In the genomic region with DNA sequence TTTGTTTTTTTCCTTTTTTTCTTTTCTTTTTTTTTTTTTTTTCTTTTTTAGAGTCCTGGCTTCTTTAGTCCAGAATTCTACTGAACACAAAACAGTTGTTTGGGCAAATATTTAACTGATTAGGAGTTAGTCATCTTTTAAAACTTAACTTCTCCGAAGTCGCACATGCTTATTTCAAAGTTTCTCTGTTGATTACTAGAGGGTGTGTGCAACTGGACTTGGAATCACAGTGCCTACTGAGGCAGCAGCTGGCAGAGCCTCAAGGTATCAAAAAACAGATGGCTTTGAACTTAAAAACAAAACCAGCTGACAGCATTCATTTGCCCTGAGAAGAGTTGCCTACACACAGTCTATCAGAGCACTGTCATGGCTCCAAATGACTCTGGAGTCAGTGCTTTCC, we compare ENCODE assay signal across 21 mouse cellular contexts.
A peak's percentile ranks its signal among the peaks of the same experiment; 100 is the strongest.
DNase-seq lines count a peak whose midpoint lies in the region; ATAC-seq lines count a peak whose summit lies in the region.
"Had no signal": no experiment of that assay in that cellular context is flagged by ENCODE, and none has a peak within 500 bp of the region (broad histone marks: within the 10 kb centered on the region; RNA-seq: fewer than 3 reads in every experiment).

No protein-coding gene starts in this region.

- H3K4me2 ChIP-seq in kidney, embryonic 16.5 days (replicated peaks; ENCODE audit: low read depth, low read length), result no peak overlapping the region
- H3K4me2 ChIP-seq in midbrain, embryonic 11.5 days, result no peak overlapping the region
- no peak overlapping the region for H3K4me2 ChIP-seq in midbrain, embryonic 15.5 days
- H3K4me2 ChIP-seq: embryonic facial prominence, embryonic 12.5 days; embryonic facial prominence, embryonic 15.5 days; heart, embryonic 11.5 days; hindbrain, embryonic 12.5 days had no signal

- no peak overlapping the region for H3K4me3 ChIP-seq in kidney, embryonic 16.5 days (ENCODE audit: low read length)
- no peak overlapping the region for H3K4me3 ChIP-seq in midbrain, embryonic 11.5 days (ENCODE audit: low read depth, low read length)
- H3K4me3 ChIP-seq in midbrain, embryonic 15.5 days, result no peak overlapping the region
- H3K4me3 ChIP-seq: embryonic facial prominence, embryonic 12.5 days; embryonic facial prominence, embryonic 15.5 days; gastrocnemius, adult 2 months; hindbrain, embryonic 12.5 days had no signal

- H3K36me3 ChIP-seq in kidney, embryonic 16.5 days (ENCODE audit: insufficient read depth, low read length), result 0 out of 2 replicates have a peak, but pooled peaks cover 8% of the 10 kb centered on the region
- H3K36me3 ChIP-seq in midbrain, embryonic 11.5 days (ENCODE audit: control insufficient read depth, insufficient read depth, low read length), result no peaks in the 10 kb centered on the region
- H3K36me3 ChIP-seq in midbrain, embryonic 15.5 days (replicated peaks), result peaks cover 6% of the 10 kb centered on the region; the same call in 1 of the 2 replicates
- H3K36me3 ChIP-seq: embryonic facial prominence, embryonic 15.5 days had no signal

- no peak; the same call in 1 of the 2 replicates for ATAC-seq in kidney, embryonic 16.5 days (ENCODE audit: low FRiP score, low TSS enrichment)
- ATAC-seq in midbrain, embryonic 11.5 days (ENCODE audit: low FRiP score), result no peak
- ATAC-seq in midbrain, embryonic 15.5 days (replicated peaks), result no peak
- ATAC-seq: CD4-positive, CD25-positive, alpha-beta regulatory T cell, adult 4 months; forebrain, embryonic 14.5 days; forebrain, postnatal 0 days had no signal

- no peaks in the 10 kb centered on the region for H3K27me3 ChIP-seq in kidney, embryonic 16.5 days (ENCODE audit: insufficient read depth, low read length)
- no peaks in the 10 kb centered on the region for H3K27me3 ChIP-seq in midbrain, embryonic 11.5 days (ENCODE audit: control insufficient read depth, insufficient read depth, low read length)
- H3K27me3 ChIP-seq in midbrain, embryonic 15.5 days (replicated peaks), result no peaks in the 10 kb centered on the region
- H3K27me3 ChIP-seq: embryonic facial prominence, embryonic 12.5 days; embryonic facial prominence, embryonic 15.5 days; hindbrain, embryonic 12.5 days had no signal

- WGBS in kidney, embryonic 16.5 days, result 76% methylated on average over 2 of the region's 2 CpGs
- 93% methylated on average over 2 of the region's 2 CpGs for WGBS in midbrain, embryonic 11.5 days
- WGBS in midbrain, embryonic 15.5 days, result 95% methylated on average over 2 of the region's 2 CpGs

- no peaks in the 10 kb centered on the region for H3K4me1 ChIP-seq in kidney, embryonic 16.5 days (ENCODE audit: insufficient read depth, low read length)
- H3K4me1 ChIP-seq in midbrain, embryonic 11.5 days (ENCODE audit: control insufficient read depth, insufficient read depth, low read length), result no peaks in the 10 kb centered on the region
- H3K4me1 ChIP-seq in midbrain, embryonic 15.5 days, result no peaks in the 10 kb centered on the region
- H3K4me1 ChIP-seq: embryonic facial prominence, embryonic 12.5 days; embryonic facial prominence, embryonic 15.5 days; hindbrain, embryonic 12.5 days had no signal

- H3K9ac ChIP-seq in kidney, embryonic 16.5 days (replicated peaks; ENCODE audit: low read length), result no peak overlapping the region
- H3K9ac ChIP-seq in midbrain, embryonic 11.5 days (ENCODE audit: low read length), result no peak overlapping the region
- no peak overlapping the region for H3K9ac ChIP-seq in midbrain, embryonic 15.5 days
- H3K9ac ChIP-seq: embryonic facial prominence, embryonic 12.5 days; embryonic facial prominence, embryonic 15.5 days; forebrain, postnatal 0 days; hindbrain, embryonic 12.5 days had no signal

- no peak overlapping the region for H3K27ac ChIP-seq in kidney, embryonic 16.5 days (ENCODE audit: low read length)
- no peak overlapping the region for H3K27ac ChIP-seq in midbrain, embryonic 11.5 days (ENCODE audit: low read depth, low read length)
- no peak overlapping the region for H3K27ac ChIP-seq in midbrain, embryonic 15.5 days
- H3K27ac ChIP-seq: embryonic facial prominence, embryonic 12.5 days; embryonic facial prominence, embryonic 15.5 days; gastrocnemius, adult 2 months; hindbrain, embryonic 12.5 days had no signal

- peak; percentile 8 for DNase-seq in kidney, adult 18-20 months
- DNase-seq in kidney, postnatal 14 days, result no peak
- DNase-seq in kidney, adult 9 months, result peak; percentile 57
- DNase-seq in midbrain, embryonic 11.5 days (ENCODE audit: low spot score, missing footprints), result peak; percentile 10
- DNase-seq: adrenal gland, postnatal 14 days; cerebellum, adult 11 months; cerebellum, adult 2 months; cerebellum, adult 9-11 months; cerebellum, postnatal 25 days; forebrain, postnatal 0 days; gastrocnemius, adult 2 months; gastrocnemius, postnatal 14 days; heart, adult 11 months had no signal

- H3K9me3 ChIP-seq in kidney, embryonic 16.5 days (ENCODE audit: low read length), result no peaks in the 10 kb centered on the region
- no peaks in the 10 kb centered on the region for H3K9me3 ChIP-seq in midbrain, embryonic 11.5 days (ENCODE audit: control insufficient read depth, low read length)
- no peaks in the 10 kb centered on the region for H3K9me3 ChIP-seq in midbrain, embryonic 15.5 days
- H3K9me3 ChIP-seq: embryonic facial prominence, embryonic 12.5 days; embryonic facial prominence, embryonic 15.5 days; hindbrain, embryonic 12.5 days had no signal
